In genomic region chr1:86441980-86442831, GRCm38 (mm10) we compare ENCODE assay signal across 8 mouse cellular contexts. TPM values are rescaled to one million over a fixed set of nuclear protein-coding genes. Genes with fewer than 3 reads are reported as not detected.
DNase-seq lines count a peak whose midpoint lies in the region; ATAC-seq lines count a peak whose summit lies in the region.

No protein-coding gene starts in this region.

- peak overlapping the region; percentile 81 for H3K9ac ChIP-seq in embryonic facial prominence, embryonic 15.5 days
- H3K9ac ChIP-seq in kidney, embryonic 14.5 days (ENCODE audit: low read depth, low read length), result peak overlapping the region; percentile 72

- H3K9me3 ChIP-seq in embryonic facial prominence, embryonic 15.5 days (replicated peaks), result no peaks in the 10 kb centered on the region
- H3K9me3 ChIP-seq in kidney, embryonic 14.5 days (ENCODE audit: control insufficient read depth, low read length), result no peaks in the 10 kb centered on the region

- peak; percentile 68 for ATAC-seq in embryonic facial prominence, embryonic 15.5 days (ENCODE audit: insufficient number of reproducible peaks, low FRiP score, low TSS enrichment, low read depth)
- peak; percentile 60 for ATAC-seq in kidney, embryonic 14.5 days (ENCODE audit: low FRiP score, low TSS enrichment)

- WGBS in embryonic facial prominence, embryonic 15.5 days, result under 1% methylated on average over 81 of the region's 81 CpGs
- WGBS in kidney, embryonic 14.5 days, result under 1% methylated on average over 81 of the region's 81 CpGs

- peak overlapping the region; percentile 88 for H3K4me2 ChIP-seq in embryonic facial prominence, embryonic 15.5 days (replicated peaks)
- H3K4me2 ChIP-seq in kidney, embryonic 14.5 days (replicated peaks; ENCODE audit: low read depth, low read length), result peak overlapping the region; percentile 58

- H3K36me3 ChIP-seq in embryonic facial prominence, embryonic 15.5 days, result no peaks in the 10 kb centered on the region
- H3K36me3 ChIP-seq in kidney, embryonic 14.5 days (ENCODE audit: control insufficient read depth, insufficient read depth, low read length), result no peaks in the 10 kb centered on the region

- DNase-seq in 3T3-L1 (ENCODE audit: low read depth, low spot score) (peak; percentile 85), liver (peak; percentile 81)
- peak; percentile 77 to 78 for DNase-seq in adrenal gland, postnatal 4 days (ENCODE audit: low spot score in 2 of 2)
- peak; percentile 92 for DNase-seq in heart, adult 9 months (ENCODE audit: low spot score in 2 of 2)
- DNase-seq in monocyte, adult 2 months (ENCODE audit: low read depth in 1 of 2, low spot score in 2 of 2), result peak; percentile 66 to 71
- peak; percentile 83 to 86 for DNase-seq in spleen, postnatal 36 days (ENCODE audit: low spot score in 2 of 2)

- peak overlapping the region; percentile 100 for H3K27ac ChIP-seq in embryonic facial prominence, embryonic 15.5 days (replicated peaks)
- peak overlapping the region; percentile 98 for H3K27ac ChIP-seq in kidney, embryonic 14.5 days (ENCODE audit: low read depth, low read length)

- H3K4me3 ChIP-seq in embryonic facial prominence, embryonic 15.5 days (replicated peaks), result peak overlapping the region; percentile 52
- peak overlapping the region; percentile 35 for H3K4me3 ChIP-seq in kidney, embryonic 14.5 days (ENCODE audit: low read length)

- no peaks in the 10 kb centered on the region for H3K27me3 ChIP-seq in embryonic facial prominence, embryonic 15.5 days
- no peaks in the 10 kb centered on the region for H3K27me3 ChIP-seq in kidney, embryonic 14.5 days (ENCODE audit: control insufficient read depth, insufficient read depth, low read length)

- peaks cover 61% of the 10 kb centered on the region for H3K4me1 ChIP-seq in embryonic facial prominence, embryonic 15.5 days
- H3K4me1 ChIP-seq in kidney, embryonic 14.5 days (ENCODE audit: control insufficient read depth, insufficient read depth, low read length), result peaks cover 19% of the 10 kb centered on the region

RNA-seq across cellular contexts. Expression of gene Tex44, which starts 16.1 kb away (rescaled TPM):
- not detected for total RNA-seq in adrenal gland, postnatal 4 days (2021)
- not detected in 2 replicates for polyA plus RNA-seq in embryonic facial prominence, embryonic 15.5 days (2015; fragmentation: Nextera tagmentation; extraction: Ambion mirVana)
- polyA plus RNA-seq in kidney, embryonic 14.5 days (2014; fragmentation: Nextera tagmentation; extraction: Ambion mirVana), result not detected in 2 replicates

RNA-seq across cellular contexts. Expression of gene Nmur1, which starts 16.2 kb away (rescaled TPM):
- not detected for total RNA-seq in adrenal gland, postnatal 4 days (2021)
- not detected in 2 replicates for polyA plus RNA-seq in embryonic facial prominence, embryonic 15.5 days (2015; fragmentation: Nextera tagmentation; extraction: Ambion mirVana)
- polyA plus RNA-seq in kidney, embryonic 14.5 days (2014; fragmentation: Nextera tagmentation; extraction: Ambion mirVana), result not detected in 2 replicates

Comparison
In these comparisons a context has a peak if more than half of its experiments do, and no peak if none do; other contexts are left out.
1. Peak in every context shown above with its lines: DNase-seq, ATAC-seq, H3K4me3 ChIP-seq and H3K27ac ChIP-seq.